Mouse (Mus musculus) right cerebral cortex, postnatal 25 days (tissue): ENCODE measurements around the gene Osbpl8.
"Not testable (repeated sequence)": the region's sequence is repeated elsewhere in the genome, so short reads cannot be mapped to it uniquely, and the experiment has no call there.

Source experiments
- DNase-seq: peaks from one replicate; pipeline ENCODE4 v3.0.0; 2022

Osbpl8 gene

DNA sequence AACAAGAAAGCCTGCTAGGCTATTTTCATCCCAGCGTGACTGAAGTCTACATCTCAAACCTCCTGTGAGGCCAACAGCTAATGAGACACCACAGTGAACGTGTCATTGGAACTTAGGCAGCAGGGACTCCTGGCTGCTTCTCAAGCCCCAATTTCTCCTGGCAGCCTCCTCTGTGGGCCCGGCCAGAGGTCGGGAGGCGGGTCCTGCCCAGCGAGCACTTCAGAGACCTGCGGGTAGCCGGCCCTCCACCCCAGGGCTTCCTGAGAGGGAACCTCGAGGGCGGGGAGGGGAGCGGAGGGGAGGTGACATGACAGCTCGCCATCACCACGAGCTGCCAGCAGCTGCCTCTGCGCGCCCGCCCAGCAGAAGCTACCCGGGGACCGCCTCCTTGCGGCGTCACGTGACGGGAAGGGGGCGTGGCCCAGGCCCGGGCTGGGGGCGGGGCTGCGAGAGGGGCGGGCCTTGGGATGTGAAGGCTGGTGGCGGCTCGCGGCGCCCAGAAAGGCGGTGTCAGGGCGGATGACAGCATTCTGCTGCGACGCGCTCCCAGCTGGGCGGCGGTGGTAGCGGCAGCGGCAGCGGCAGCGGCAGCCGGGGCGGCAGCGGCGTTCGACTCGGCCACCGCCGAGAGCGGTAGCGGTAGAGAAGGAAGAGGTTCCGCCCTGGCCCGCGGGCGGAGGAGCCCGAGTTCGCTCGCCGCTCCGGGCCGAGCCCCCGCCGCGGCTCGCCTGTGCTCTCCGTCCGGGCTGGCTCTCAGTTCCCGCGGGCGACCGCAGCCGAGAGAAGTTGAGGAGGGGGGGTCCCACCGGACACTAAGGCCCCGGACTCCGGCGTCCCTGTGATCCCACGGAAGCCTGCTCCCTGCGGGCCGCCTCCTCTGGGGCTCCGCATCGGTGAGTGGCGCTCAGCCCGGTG, at the start of gene Osbpl8:
TSS of gene Osbpl8 (plus strand) at position 449 of the 915 bp plus-strand sequence.
- DNase-seq = peak; percentile 100

GRCm38 (mm10) chr10:111117198-111117845, 47.2 kb upstream of the Osbpl8 start:
- no peak for DNase-seq

GRCm38 (mm10) chr10:111118292-111118691, 46.3 kb upstream of the Osbpl8 start:
- DNase-seq = no peak

GRCm38 (mm10) chr10:111118991-111119650, 45.4 kb upstream of the Osbpl8 start:
- no peak for DNase-seq

DNA sequence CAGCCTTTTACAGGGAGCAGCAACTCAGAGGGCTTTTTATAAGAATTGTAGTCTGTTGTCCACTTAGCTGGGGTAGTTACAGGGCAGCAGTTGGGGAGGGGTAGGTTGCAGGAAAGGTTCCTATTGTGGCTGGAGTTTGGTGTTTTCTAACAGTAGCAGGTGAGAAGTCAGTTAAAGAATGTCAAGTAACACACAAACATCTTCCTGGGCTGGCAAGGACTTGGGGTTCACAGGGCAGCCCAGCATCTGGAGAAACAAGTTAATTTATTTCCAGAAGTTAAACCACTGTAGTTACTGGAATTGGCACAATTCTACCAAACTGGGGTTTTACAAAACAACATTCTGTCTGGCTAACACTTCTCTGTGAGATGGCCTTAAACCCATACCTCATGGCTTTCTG, 44.8 kb upstream of the Osbpl8 start:
- DNase-seq = no peak

GRCm38 (mm10) chr10:111122864-111123398, 41.6 kb upstream of the Osbpl8 start:
- no peak for DNase-seq

DNA sequence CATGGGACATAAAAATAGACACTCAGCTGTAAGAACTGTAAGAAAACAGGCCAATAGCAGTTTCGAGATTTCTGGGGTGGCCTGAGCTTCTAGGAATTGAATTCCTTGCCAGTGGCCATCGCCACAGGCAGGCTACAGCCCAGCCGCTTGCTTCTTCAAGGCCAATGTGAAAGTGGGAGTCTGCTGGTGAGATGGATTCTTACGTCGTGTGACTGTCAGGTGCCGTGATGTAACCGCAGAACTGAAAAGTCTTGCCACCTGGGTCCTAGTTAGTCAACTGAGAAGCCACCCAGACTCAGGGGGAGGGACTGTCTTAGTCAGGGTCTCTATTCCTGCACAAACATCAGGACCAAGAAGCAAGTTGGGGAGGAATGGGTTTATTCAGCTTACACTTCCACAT, 40.4 kb upstream of the Osbpl8 start:
- DNase-seq = no peak

GRCm38 (mm10) chr10:111124767-111125315, 39.7 kb upstream of the Osbpl8 start:
- no peak for DNase-seq

DNA sequence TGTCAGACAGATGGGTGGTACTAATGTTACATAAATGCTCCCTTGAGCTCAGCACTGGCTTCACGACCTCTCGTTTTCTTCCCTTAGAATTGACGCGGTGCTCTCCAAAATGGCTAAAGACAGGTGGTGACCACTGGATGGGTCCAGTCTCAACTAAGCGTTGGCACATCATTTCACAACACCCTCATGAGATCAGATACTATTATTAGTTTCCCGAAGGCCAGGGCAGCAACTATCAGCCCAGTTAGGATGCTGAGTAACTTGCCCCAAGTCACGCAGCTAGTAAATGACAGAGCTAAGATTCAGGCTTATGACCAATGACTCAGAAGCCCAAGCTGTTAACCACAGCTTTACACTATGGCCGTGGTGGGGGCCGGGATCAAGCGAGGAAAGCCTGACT, 37.2 kb upstream of the Osbpl8 start:
- DNase-seq = no peak

DNA sequence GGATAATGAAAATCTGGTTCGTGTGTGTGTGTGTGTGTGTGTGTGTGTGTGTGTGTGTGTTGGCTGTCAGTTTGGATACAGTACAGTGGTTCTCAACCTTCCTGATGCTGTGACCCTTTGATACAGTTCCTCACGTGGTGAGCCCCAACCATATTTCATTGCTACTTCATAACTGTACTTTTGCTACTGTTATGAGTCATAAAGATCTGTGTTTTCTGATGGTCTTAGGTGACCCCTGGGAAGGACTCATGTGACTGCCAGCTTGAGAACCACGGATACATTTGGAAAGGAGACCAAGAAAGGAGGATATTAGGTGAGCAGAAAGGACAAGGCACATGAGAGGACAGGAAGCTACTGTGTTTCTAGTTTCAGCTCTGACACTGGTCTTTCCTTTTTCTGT, 36.1 kb upstream of the Osbpl8 start:
- no peak for DNase-seq

- no peak for DNase-seq
Measured at GRCm38 (mm10) chr10:111129867-111130620, 34.5 kb upstream of the Osbpl8 start.

- no peak for DNase-seq
Measured at GRCm38 (mm10) chr10:111130872-111131271, 33.7 kb upstream of the Osbpl8 start.

DNA sequence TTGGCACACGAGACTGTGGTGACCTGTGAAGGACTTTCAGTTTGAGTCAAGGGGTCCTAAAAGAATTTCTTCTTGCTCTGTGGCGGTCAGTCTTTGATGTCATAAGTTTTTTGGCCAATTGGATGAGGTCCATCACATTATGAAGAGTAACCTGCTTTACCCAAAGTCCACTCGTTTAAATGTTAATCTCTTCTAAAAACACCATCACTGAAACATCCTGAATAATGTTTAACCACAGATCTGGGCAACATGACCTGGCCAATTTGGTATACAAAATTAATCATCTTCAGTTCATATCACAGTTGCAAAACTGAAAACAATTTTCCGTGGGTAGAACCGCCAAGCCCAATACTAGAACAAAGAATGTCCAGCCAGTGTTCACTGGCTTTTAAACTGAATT, 31.3 kb upstream of the Osbpl8 start:
- DNase-seq = no peak

GRCm38 (mm10) chr10:111133936-111134335, 30.6 kb upstream of the Osbpl8 start:
- no peak for DNase-seq

GRCm38 (mm10) chr10:111134412-111134957, 30.1 kb upstream of the Osbpl8 start:
- DNase-seq = peak; percentile 49

- not testable (repeated sequence) for DNase-seq
Measured at GRCm38 (mm10) chr10:111136306-111136705, 28.2 kb upstream of the Osbpl8 start.

DNA sequence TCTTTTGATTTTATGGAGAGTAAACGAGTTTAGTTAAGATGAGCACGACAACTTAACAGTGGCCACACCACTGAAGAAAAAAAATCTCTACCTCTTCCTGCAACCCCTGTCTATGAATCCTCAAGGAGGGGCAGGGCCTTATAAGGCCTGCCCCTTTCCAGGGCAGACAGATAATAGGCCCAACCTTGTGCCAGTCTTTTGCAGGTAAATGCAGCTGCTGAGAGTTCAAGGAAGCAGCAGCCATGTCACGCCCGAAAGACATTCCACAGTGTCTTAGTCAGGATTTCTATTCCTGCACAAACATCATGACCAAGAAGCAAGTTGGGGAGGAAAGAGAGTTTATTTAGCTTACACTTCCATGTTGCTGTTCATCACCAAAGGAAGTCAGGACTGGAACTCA, 26.6 kb upstream of the Osbpl8 start:
- no peak for DNase-seq

DNA sequence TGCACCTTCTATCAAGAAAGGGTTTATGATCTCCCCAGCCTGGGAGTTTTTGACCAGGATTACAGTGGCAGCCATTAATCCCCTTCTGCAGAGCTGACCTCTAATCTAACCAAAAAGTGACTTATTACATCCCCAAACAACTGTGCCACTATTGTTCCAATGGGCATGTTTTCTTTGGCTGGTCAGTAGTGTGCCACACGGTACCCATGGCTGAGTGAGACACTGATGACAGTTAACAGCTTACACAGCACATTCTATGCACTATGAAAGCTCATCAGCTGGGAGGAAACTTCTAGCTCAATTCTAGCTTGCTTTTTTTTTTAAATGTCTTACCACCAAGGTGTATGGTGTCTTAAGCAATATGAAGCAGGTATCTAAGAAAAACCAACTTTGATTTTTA, 25.4 kb upstream of the Osbpl8 start:
- no peak for DNase-seq

DNA sequence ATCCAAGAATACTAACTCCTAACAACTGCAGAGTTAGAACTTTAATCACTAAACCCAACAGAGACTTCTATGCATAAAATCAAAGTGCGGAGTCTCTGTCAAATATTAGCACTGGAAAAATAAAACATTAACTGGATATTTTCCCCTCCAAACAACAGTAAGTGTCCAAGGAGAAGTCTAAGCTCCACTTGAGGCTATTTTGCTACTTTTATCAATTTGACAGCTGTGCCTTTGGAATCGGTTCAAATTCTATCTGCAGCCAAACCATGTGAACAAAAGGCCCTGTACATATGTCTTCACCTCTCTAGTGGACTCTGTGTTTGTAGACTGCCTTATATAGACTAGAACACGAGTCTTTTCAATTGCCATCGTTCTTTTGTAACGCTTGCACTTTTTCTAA, 24.7 kb upstream of the Osbpl8 start:
- DNase-seq = no peak

GRCm38 (mm10) chr10:111144371-111144959, 20.1 kb upstream of the Osbpl8 start:
- DNase-seq = no peak

GRCm38 (mm10) chr10:111149761-111150160, 14.8 kb upstream of the Osbpl8 start:
- DNase-seq = no peak

DNA sequence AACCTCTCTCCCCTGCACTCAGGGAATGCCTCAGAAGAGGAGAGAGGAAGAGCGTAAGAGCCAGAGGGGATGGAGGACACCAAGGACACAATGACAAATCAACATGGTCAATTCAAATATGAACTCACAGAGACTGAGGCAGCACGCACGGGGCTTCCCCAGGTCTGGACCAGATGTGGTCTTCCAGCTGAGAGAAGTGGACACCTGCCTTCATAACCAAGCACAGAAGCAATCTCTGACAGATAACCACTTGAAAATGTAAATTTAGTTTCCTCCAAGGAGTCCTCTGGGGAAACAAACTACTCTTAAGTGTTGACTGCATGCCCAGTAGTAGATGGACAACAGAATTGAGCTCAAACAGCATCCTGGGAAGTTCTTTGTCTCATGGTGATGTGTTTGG, 9.5 kb upstream of the Osbpl8 start:
- DNase-seq = no peak
